Mouse (Mus musculus) embryonic facial prominence, embryonic 10.5 days (tissue): ENCODE data around the gene Bhmt2. TPM values are rescaled to one million over a fixed set of nuclear protein-coding genes. Genes with fewer than 3 reads are reported as not detected.

Source experiments
- DNase-seq: peaks from one replicate; pipeline ENCODE4 v3.0.0-alpha.2; 2017; ENCODE audit warnings: low spot score
- H3K27ac ChIP-seq: fragments of 300-500 bp; sonication (generic); replicated peaks from 2 replicates; pipeline ENCODE4 v1.5.1; 2016; ENCODE audit warnings: mild to moderate bottlenecking
- H3K27me3 ChIP-seq: fragments of 300-500 bp; sonication (generic); replicated peaks from 2 replicates; pipeline ENCODE4 v1.6.1; 2016; ENCODE audit warnings: low read depth, mild to moderate bottlenecking; ENCODE audit not compliant: poor library complexity, severe bottlenecking
- H3K36me3 ChIP-seq: fragments of 300-500 bp; sonication (generic); replicated peaks from 2 replicates; pipeline ENCODE4 v1.6.1; 2016; ENCODE audit warnings: mild to moderate bottlenecking, moderate library complexity
- H3K4me1 ChIP-seq: fragments of 300-500 bp; sonication (generic); 2 replicates; pipeline ENCODE4 v1.6.1; 2016
- H3K4me3 ChIP-seq: fragments of 300-500 bp; sonication (generic); 2 replicates; pipeline ENCODE4 v1.5.1; 2016; ENCODE audit warnings: mild to moderate bottlenecking, moderate library complexity
- H3K9me3 ChIP-seq: fragments of 300-500 bp; sonication (generic); 2 replicates; pipeline ENCODE4 v1.6.1; 2016; ENCODE audit warnings: mild to moderate bottlenecking
- WGBS: fragments of 180-500 bp; shearing (Covaris S2); methylation state at CpG from one replicate; pipeline ENCODE4 v1.1.7; 2016; 5-methylcytosine and 5-hydroxymethylcytosine counted together
- polyA plus RNA-seq: library from polyadenylated mRNA; unstranded; fragments of >200 nt; fragmentation: Nextera tagmentation; extraction: Ambion mirVana; gene quantifications from 2 replicates; pipeline ENCODE4 v1.2.1, GENCODE M21; 2016

Gene Bhmt2
- 0.06 and 0.11 TPM in 2 replicates for polyA plus RNA-seq

DNA sequence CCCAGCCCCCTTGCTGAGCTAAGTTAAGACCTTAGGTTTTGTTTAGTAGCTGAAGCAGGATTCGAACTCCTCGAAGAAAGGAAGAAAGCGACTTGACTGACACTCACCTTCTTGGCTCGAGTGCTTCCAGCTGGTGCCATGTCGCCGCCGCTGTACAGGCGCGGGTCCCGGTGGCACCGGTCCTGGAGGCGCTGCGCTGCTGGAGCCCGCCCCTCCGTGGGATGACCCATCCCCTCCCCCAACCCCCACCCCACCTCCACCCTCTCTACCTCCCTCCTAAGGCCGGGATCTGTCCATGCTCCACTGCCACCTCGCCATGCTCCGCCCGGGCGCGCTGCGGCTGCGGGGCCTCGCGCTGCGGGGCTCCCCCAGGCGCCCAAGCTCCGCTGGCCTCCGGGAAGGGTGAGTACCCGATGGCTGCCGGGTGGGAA, at the start of gene Bhmt2, which contains the start of gene Dmgdh:
Gene Bhmt2, minus strand, starts transcription at position 172 of the 431 bp plus-strand sequence.
Gene Dmgdh, plus strand, starts transcription at position 303 of the 431 bp plus-strand sequence.
- H3K36me3 ChIP-seq: no peaks in the 10 kb centered on the region
- H3K9me3 ChIP-seq: no peaks in the 10 kb centered on the region
- peaks cover 10% of the 10 kb centered on the region for H3K4me1 ChIP-seq
- H3K4me3 ChIP-seq: peak within 1 kb of the TSS; percentile 47
- peak; percentile 34 for DNase-seq
- H3K27me3 ChIP-seq: peaks cover 29% of the 10 kb centered on the region
- H3K27ac ChIP-seq: no peak within 1 kb of the TSS
- WGBS: 8% methylated on average over 31 of the region's 31 CpGs

DNA sequence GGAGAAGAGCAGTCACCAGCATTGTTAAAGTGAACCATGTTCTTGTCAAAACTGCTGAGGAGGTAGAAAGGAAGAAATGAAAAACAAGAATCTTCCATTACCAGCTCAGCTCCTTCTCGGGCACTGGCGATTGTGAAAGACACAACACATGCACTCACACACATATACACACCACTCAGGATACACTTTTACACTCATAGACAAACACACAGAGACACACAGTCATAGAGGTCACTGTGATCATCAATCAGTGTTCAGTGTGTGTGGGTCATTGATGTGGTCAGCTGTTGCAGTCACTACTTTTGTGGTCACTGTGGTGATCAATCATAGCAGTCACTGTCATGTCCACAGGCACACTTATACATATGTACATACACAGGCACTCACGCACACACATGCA, 49.4 kb upstream of the Bhmt2 start:
- no peak for DNase-seq
- 83% methylated on average over 3 of the region's 3 CpGs for WGBS
- no peak overlapping the region for H3K27ac ChIP-seq

DNA sequence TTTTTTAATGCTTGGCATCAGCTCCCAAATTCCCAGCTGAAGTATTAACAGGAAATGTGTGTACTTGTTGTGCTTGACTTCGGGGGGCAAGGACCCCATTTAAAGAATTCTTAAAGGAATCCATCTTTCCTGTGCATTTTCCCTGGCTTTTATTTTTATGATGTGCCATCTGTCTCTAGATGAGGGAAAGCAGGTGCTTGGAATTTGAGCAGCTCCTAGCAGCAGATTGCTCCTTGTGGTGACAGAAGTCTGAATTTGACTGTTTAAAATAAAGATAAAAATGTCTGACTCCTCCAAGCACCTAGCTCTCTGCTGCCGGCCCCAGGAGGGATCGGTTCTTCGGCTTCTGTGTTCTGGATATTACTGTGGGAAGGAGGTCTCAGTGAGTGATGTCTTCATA, 47.8 kb upstream of the Bhmt2 start:
- no peak overlapping the region for H3K27ac ChIP-seq
- no peak for DNase-seq
- no peaks in the 10 kb centered on the region for H3K9me3 ChIP-seq
- 88% methylated on average over 4 of the region's 4 CpGs for WGBS
- H3K27me3 ChIP-seq: 0 out of 2 replicates have a peak, but pooled peaks cover 2% of the 10 kb centered on the region
- H3K36me3 ChIP-seq: no peaks in the 10 kb centered on the region
- no peak overlapping the region for H3K4me3 ChIP-seq
- peaks cover 8% of the 10 kb centered on the region; the same call in 1 of the 2 replicates for H3K4me1 ChIP-seq

More for the DNA sequence above, 49.4 kb upstream of the Bhmt2 start:
- Histone ChIP-seq H3K36me3 (no peaks in the 10 kb centered on the region), H3K4me3 (no peak overlapping the region), H3K27me3 (0 out of 2 replicates have a peak, but pooled peaks cover 2% of the 10 kb centered on the region), H3K9me3 (no peaks in the 10 kb centered on the region), H3K4me1 (peaks cover 2% of the 10 kb centered on the region; the same call in 1 of the 2 replicates)

DNA sequence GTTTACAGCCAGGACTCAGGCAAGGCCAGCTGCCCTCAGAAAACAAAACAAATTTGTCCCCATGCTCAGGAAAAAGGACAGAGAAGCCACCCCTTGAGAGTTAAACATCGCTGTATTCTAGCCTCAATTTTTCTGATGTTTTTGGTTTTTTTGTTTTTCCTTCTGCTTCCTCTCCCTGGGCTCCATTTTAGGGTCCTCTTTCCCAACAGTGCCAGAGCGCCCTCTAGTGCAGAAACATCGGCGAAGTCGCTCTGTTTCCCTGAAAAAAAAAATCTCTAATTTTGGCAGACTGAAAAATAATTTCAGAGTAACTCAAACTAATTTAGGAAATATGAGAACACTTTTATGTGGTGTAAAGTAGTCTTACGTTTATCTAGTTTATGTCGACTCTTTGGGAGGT, 44.8 kb upstream of the Bhmt2 start:
- no peaks in the 10 kb centered on the region for H3K9me3 ChIP-seq
- H3K4me1 ChIP-seq: 0 out of 2 replicates have a peak, but pooled peaks cover 6% of the 10 kb centered on the region
- H3K27me3 ChIP-seq: no peaks in the 10 kb centered on the region
- WGBS: 5% methylated on average over 7 of the region's 7 CpGs
- no peak overlapping the region for H3K4me3 ChIP-seq
- H3K36me3 ChIP-seq: no peaks in the 10 kb centered on the region
- peak; percentile 72 for DNase-seq
- H3K27ac ChIP-seq: no peak overlapping the region; the same call in 1 of the 2 replicates

DNA sequence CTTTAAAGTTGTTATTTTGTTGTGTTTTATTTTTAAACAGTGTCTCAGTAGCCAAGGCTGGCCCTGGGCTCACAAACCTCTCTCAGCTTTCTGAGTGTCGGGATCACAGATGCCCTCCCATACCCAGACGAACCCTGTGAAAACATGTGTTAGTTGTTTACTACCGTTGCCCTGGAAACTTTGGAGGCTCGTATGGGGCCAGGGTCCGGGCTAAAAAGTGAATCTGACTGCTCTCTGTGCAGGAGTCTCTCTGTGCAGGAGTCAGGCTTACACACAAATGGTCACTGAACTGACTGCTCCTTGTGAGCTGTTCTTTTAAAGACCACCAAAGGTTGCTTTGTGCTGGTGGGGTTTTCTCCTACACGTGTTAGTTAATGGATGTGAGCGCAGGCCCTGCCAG, 43.0 kb upstream of the Bhmt2 start:
- Histone ChIP-seq H3K27ac (no peak overlapping the region), H3K4me1 (0 out of 2 replicates have a peak, but pooled peaks cover 6% of the 10 kb centered on the region), H3K9me3 (no peaks in the 10 kb centered on the region), H3K27me3 (no peaks in the 10 kb centered on the region), H3K36me3 (no peaks in the 10 kb centered on the region), H3K4me3 (no peak overlapping the region)
- DNase-seq: peak; percentile 40
- WGBS: 44% methylated on average over 7 of the region's 7 CpGs

DNA sequence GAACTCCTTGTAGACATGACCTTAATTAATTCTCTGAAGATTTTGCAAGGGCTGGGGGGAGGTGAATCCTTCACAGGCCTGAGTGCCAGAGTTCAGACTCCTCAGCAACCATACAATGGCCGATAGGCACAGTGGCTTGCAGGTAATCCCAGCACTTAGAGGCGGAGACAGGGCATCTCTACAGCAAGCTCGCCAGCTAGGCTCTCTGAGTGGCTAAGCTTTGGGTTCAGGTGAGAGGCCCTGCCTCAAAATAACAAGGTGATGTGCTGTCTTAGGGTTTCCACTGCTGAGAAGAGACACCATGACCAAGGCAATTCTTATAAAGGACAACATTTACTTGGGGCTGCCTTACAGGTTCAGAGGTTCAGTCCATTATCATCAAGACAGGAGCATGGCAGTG, 39.7 kb upstream of the Bhmt2 start:
- no peaks in the 10 kb centered on the region for H3K9me3 ChIP-seq
- no peaks in the 10 kb centered on the region for H3K27me3 ChIP-seq
- WGBS: 89% methylated on average over 3 of the region's 3 CpGs
- no peaks in the 10 kb centered on the region for H3K36me3 ChIP-seq
- 0 out of 2 replicates have a peak, but pooled peaks cover 6% of the 10 kb centered on the region for H3K4me1 ChIP-seq
- H3K4me3 ChIP-seq: no peak overlapping the region
- no peak for DNase-seq
- H3K27ac ChIP-seq: no peak overlapping the region

DNA sequence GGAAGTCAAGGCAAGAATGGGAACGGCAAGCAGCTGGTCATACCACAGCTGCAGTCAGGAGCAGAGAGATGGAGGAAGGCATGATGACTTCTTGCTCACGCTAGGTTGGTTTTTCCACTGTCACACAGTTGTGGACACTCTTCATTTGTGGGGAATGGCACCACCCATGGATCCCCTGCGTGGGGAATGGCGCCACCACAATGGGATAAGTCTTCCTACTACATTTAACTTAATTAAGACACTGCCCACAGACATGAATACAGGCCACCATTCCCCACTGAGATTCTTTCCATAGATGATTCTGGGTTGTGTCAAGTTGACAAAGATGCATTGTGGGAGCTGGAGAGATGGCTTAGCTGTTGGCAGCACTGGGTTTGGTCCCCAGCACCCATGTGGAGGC, 38.3 kb upstream of the Bhmt2 start:
- H3K4me3 ChIP-seq: no peak overlapping the region
- H3K36me3 ChIP-seq: no peaks in the 10 kb centered on the region
- 0 out of 2 replicates have a peak, but pooled peaks cover 5% of the 10 kb centered on the region for H3K4me1 ChIP-seq
- H3K27ac ChIP-seq: no peak overlapping the region
- DNase-seq: no peak
- no peaks in the 10 kb centered on the region for H3K27me3 ChIP-seq
- H3K9me3 ChIP-seq: no peaks in the 10 kb centered on the region
- WGBS: 92% methylated on average over 4 of the region's 4 CpGs

DNA sequence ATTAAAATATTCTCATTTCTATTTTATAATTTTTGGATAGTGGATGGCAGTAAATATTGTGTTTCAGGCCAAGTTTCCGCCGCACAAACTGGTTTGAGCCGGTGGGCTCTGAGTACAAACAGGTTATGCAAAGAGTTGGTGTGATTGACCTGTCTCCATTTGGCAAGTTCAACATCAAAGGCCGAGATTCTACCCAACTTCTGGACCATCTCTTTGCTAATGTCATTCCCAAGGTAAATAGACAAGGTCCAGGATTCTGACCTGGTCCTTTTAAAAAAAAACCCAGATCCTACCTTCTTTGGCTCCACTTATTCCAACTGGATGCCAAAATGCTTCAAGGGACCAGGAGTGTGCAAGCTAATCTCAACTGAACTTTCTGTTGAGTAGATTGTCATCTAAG, 37.1 kb upstream of the Bhmt2 start:
- 93% methylated on average over 4 of the region's 4 CpGs for WGBS
- H3K27me3 ChIP-seq: no peaks in the 10 kb centered on the region
- no peak for DNase-seq

DNA sequence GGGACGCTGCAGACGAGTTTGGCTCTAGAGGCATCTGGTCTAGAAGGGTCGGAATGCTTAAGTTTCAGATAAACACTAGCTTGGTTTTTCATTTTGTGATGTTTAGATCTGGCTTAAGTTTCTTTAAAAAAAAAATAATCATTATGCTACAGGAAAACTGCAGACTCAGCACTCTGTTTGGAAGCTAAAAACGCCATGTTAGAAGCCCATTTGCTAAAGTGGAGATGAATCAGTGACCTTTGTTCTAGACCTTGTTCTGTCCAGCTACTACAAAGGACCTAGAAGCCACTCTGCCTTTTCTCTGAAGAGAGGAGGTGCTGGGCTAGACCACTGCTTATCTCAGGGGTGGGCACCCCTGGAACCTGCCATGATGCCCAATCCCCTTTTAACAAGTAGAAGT, 36.2 kb upstream of the Bhmt2 start:
- Histone ChIP-seq H3K36me3 (no peaks in the 10 kb centered on the region), H3K27ac (no peak overlapping the region), H3K4me3 (no peak overlapping the region), H3K27me3 (no peaks in the 10 kb centered on the region), H3K4me1 (peaks cover 5% of the 10 kb centered on the region), H3K9me3 (no peaks in the 10 kb centered on the region)
- DNase-seq: no peak
- WGBS: 88% methylated on average over 4 of the region's 4 CpGs

More for the DNA sequence above, 37.1 kb upstream of the Bhmt2 start:
- Histone ChIP-seq H3K36me3 (no peaks in the 10 kb centered on the region), H3K9me3 (no peaks in the 10 kb centered on the region), H3K4me1 (no peaks in the 10 kb centered on the region), H3K4me3 (no peak overlapping the region), H3K27ac (no peak overlapping the region)

DNA sequence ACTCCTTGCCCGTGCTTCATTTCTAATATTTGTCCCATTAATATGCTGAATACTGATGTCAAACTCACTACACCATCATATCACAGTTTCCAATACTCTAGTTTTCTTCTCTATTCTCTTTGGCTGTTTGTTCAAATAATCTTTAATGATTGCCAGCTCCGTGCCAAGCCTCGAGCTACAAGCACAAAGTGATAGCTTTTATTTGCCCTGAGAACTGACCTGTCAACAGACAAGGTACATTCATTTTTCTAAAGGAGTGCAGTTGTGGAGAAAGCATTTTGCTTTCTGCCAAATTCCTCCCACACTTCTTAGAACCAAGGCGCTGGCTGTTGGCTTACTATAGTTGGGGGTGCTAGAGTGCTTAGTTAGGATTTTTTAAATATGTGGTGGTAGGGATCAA, 33.2 kb upstream of the Bhmt2 start:
- peaks cover 5% of the 10 kb centered on the region for H3K4me1 ChIP-seq
- H3K9me3 ChIP-seq: no peaks in the 10 kb centered on the region
- 88% methylated on average over 4 of the region's 4 CpGs for WGBS
- H3K27me3 ChIP-seq: no peaks in the 10 kb centered on the region
- H3K27ac ChIP-seq: no peak overlapping the region
- DNase-seq: no peak
- H3K4me3 ChIP-seq: no peak overlapping the region
- H3K36me3 ChIP-seq: no peaks in the 10 kb centered on the region

DNA sequence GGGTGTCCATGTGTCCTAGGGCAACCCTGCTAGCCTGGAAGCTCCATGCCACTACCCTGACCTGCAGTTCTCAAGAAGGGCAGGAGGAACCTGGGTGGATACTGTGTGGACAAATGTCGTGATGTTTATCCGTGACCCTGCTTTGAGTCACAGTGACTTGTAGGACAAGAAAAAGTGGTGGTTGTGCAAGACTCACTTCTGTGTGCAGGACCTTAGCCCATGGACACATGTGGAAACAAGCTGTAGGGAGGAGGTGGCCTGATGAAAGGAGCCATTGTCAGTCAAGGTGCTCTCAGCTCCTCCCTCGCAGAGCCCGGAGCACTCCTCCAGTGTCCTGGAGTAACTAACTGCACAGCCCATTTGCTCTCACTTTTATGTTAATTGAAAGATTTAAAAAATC, 31.6 kb upstream of the Bhmt2 start:
- no peak for DNase-seq
- Histone ChIP-seq H3K36me3 (no peaks in the 10 kb centered on the region), H3K4me3 (no peak overlapping the region), H3K4me1 (peaks cover 5% of the 10 kb centered on the region), H3K27ac (no peak overlapping the region), H3K9me3 (no peaks in the 10 kb centered on the region), H3K27me3 (no peaks in the 10 kb centered on the region)
- WGBS: 62% methylated on average over 4 of the region's 4 CpGs

DNA sequence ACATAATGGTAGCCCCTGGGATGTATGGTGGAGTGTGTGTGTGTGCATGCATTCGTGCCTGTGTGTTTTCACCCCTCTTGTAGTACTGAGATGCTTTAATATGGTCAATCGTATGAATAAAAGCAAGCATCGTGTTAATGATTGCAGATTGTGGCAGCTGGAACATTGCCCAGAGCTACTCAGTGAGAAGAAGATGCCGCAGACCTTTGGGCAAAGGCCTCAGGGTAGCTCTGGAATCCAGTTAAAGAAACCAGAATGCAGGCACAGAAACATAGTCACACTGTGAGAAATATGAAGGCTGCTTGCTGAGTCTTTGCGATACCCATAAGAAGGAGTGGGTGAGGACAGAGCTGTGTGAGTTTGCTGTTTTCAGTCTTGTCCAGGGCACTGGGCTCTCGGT, 24.8 kb upstream of the Bhmt2 start:
- no peaks in the 10 kb centered on the region for H3K36me3 ChIP-seq
- WGBS: 93% methylated on average over 6 of the region's 6 CpGs
- no peaks in the 10 kb centered on the region for H3K27me3 ChIP-seq
- no peak for DNase-seq
- H3K9me3 ChIP-seq: no peaks in the 10 kb centered on the region
- no peak overlapping the region for H3K4me3 ChIP-seq
- no peak overlapping the region for H3K27ac ChIP-seq
- H3K4me1 ChIP-seq: no peaks in the 10 kb centered on the region

DNA sequence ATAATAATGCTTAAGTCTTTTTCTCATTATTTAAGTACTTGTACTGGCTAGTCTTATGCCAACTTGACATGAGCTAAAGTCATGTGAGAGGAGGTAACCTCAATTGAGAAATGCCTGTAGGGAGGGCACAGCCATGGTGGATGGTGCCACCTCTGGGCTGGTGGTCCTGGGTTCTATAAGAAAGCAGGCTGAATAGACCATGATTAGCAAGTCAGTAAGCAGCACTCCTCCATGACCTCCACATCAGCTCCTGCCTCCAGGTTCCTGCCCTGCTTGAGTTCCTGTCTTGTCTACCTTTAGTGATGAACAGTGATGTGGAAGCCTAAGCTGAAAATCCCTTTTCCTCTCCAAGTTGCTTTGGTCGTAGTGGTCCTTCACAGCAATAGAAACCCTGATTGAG, 16.7 kb upstream of the Bhmt2 start:
- no peak for DNase-seq
- no peaks in the 10 kb centered on the region for H3K36me3 ChIP-seq
- H3K9me3 ChIP-seq: no peaks in the 10 kb centered on the region
- H3K4me1 ChIP-seq: peaks cover 8% of the 10 kb centered on the region
- no peak overlapping the region for H3K4me3 ChIP-seq
- H3K27me3 ChIP-seq: no peaks in the 10 kb centered on the region
- WGBS: 87% methylated on average over 1 of the region's 1 CpGs
- no peak overlapping the region for H3K27ac ChIP-seq
